Mouse (Mus musculus) embryonic fibroblast, embryonic 13.5 days (primary cell): ENCODE data around the gene Chd5.

ENCODE experiments used
- CTCF ChIP-seq: IDR thresholded peaks from 2 replicates; pipeline ENCODE4 v1.5.1; 2011; ENCODE audit warnings: mild to moderate bottlenecking, control low read depth, low read length, moderate library complexity, borderline replicate concordance; ENCODE audit not compliant: insufficient read depth
- POLR2A ChIP-seq: IDR thresholded peaks from 2 replicates; pipeline ENCODE4 v1.6.1; 2011; ENCODE audit warnings: low read depth, mild to moderate bottlenecking, control low read depth, low read length, moderate library complexity

DNA sequence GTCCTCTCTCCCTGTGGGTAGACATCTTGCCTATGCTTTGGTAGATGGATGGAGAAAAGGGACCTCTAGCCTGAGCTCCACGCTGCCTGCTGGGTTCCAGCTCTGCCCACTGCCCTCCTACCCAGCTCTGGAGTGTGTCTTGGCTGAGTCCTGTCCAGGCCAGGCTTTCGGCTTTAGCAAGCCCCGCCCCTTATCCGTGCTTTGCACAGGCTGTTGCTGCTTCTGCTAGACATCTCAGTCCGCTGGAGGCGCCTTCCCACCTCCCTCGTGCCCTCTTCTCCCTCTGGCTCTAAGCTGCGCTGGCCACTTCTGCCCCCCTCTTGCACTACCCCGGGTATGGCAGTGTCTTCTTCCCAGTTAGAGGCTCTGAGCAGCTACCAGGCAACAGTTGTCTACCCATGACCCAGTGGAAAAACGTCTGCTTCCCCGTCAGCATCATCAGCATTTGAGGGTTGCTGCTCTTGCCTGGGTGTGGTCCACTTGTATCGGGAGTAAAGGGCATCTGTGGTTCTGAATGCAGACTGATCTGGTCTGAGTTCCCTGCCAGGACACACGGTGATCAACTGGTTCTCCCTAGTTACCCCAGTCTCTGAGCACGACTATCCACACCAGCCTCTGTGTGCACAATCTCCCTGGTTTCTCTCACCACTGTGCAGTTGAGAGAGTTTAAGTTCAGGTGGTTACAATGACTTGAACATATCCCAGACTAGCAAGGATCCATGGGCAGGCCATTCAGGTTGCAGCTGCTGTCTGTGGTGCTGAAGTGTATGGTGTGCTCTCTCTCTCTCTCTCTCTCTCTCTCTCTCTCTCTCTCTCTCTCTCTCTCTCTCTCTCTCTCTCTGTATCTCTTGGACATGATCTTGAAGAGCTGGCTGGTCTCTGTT lies 13.2 kb downstream of the Chd5 start:
- TF ChIP-seq CTCF = no peak
- no peak for TF ChIP-seq POLR2A
